Mouse (Mus musculus): ENCODE measurements around the gene 4921530L21Rik. TPM values are rescaled to one million over a fixed set of nuclear protein-coding genes. Genes with fewer than 3 reads are reported as not detected.

Gene 4921530L21Rik
- polyA plus RNA-seq (2015; fragmentation: Nextera tagmentation; extraction: Ambion mirVana) = not detected in 2 replicates

DNA sequence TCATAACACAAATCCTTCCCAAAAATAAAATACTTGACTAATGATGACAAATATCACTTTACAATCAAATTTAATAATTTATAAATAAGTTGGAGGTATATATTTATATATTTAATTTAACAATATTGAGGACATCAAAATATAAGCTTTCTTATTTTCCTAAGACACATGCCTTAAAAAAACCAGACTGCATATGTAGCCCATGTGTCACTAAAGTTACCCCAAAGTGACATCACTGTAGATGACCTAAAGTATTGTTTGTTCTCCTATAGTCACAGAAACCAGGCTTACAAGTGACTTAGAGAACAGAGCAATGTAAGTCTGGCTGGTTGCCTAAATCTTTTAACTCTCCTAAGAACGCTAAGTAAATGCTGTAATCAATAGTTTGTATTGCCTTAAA, at the start of gene 4921530L21Rik:
Gene 4921530L21Rik (plus strand): TSS at position 301 of the 400 bp plus-strand sequence.

Data from urinary bladder, postnatal 0 days (tissue).